Mouse (Mus musculus) embryonic facial prominence, embryonic 15.5 days (tissue): Measurements from ENCODE around the gene Tectb. TPM values are rescaled to one million over a fixed set of nuclear protein-coding genes. Genes with fewer than 3 reads are reported as not detected.

Experiments
- ATAC-seq: fragments of 200-750 bp; cut with Nextera tagmentation; 2 replicates; pipeline ENCODE4 v1.8.0; 2017; ENCODE audit warnings: low read depth, moderate TSS enrichment; ENCODE audit not compliant: insufficient number of reproducible peaks, low FRiP score, low TSS enrichment
- H3K27ac ChIP-seq: fragments of 300-500 bp; sonication (generic); replicated peaks from 2 replicates; pipeline ENCODE4 v1.5.1; 2015; ENCODE audit warnings: mild to moderate bottlenecking, inconsistent platforms
- H3K27me3 ChIP-seq: fragments of 300-500 bp; sonication (generic); 2 replicates; pipeline ENCODE4 v1.6.1; 2015; ENCODE audit warnings: inconsistent platforms
- H3K36me3 ChIP-seq: fragments of 300-500 bp; sonication (generic); 2 replicates; pipeline ENCODE4 v1.6.1; 2015; ENCODE audit warnings: mild to moderate bottlenecking, inconsistent platforms
- H3K4me1 ChIP-seq: fragments of 300-500 bp; sonication (generic); 2 replicates; pipeline ENCODE4 v1.6.1; 2015; ENCODE audit warnings: inconsistent platforms
- H3K4me2 ChIP-seq: fragments of 300-500 bp; sonication (generic); replicated peaks from 2 replicates; pipeline ENCODE4 v1.6.1; 2015; ENCODE audit warnings: mild to moderate bottlenecking, inconsistent platforms
- H3K4me3 ChIP-seq: fragments of 300-500 bp; sonication (generic); replicated peaks from 2 replicates; pipeline ENCODE4 v1.5.1; 2015; ENCODE audit warnings: mild to moderate bottlenecking, inconsistent platforms
- H3K9ac ChIP-seq: fragments of 300-500 bp; sonication (generic); 2 replicates; pipeline ENCODE4 v1.6.1; 2015; ENCODE audit warnings: inconsistent platforms
- H3K9me3 ChIP-seq: fragments of 300-500 bp; sonication (generic); replicated peaks from 2 replicates; pipeline ENCODE4 v1.6.1; 2016; ENCODE audit warnings: inconsistent platforms
- WGBS: fragments of 180-500 bp; shearing (Covaris S2); methylation state at CpG from one replicate; pipeline ENCODE4 v1.1.7; 2015; 5-methylcytosine and 5-hydroxymethylcytosine counted together
- polyA plus RNA-seq: library from polyadenylated mRNA; unstranded; fragments of >200 nt; fragmentation: Nextera tagmentation; extraction: Ambion mirVana; gene quantifications from 2 replicates; pipeline ENCODE4 v1.2.1, GENCODE M21; 2015

Tectb gene
- polyA plus RNA-seq = 0.36 TPM in 1 of 2 replicates, not detected in the other

- 57% methylated on average over 5 of the region's 5 CpGs for WGBS
- no peak within 1 kb of the TSS for H3K4me3 ChIP-seq
- H3K27me3 ChIP-seq = no peaks in the 10 kb centered on the region
- H3K36me3 ChIP-seq = no peaks in the 10 kb centered on the region
- H3K9me3 ChIP-seq = no peaks in the 10 kb centered on the region
- H3K9ac ChIP-seq = no peak within 1 kb of the TSS
- H3K4me1 ChIP-seq = no peaks in the 10 kb centered on the region
- no peak within 1 kb of the TSS for H3K4me2 ChIP-seq
- no peak within 1 kb of the TSS for H3K27ac ChIP-seq
- ATAC-seq = no peak
These were observed at the start of gene Tectb for GRCm38 (mm10) chr19:55180433-55180832. Tectb (plus strand) TSS chr19:55180733.

DNA sequence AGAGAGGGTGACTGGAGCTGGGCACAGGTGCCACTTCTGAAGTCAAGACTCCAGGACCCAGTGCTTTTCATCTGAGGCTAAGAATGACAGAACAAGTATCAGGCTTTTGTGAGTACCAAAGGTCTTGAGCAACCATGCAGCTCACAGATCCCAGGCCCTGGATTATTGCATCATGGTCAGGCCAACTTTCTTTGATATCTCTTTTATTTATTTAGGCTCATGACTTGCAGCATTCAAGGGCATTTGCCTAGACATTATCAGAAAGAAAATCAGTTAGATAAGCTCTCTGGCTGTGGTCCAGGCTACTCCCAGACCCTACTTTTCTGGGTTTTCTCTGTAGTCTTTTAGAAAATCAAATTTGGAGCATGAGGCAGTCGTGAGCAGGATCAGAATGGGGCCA lies 48.8 kb upstream of the Tectb start:
- no peaks in the 10 kb centered on the region for H3K27me3 ChIP-seq

GRCm38 (mm10) chr19:55132476-55132875 lies 48.1 kb upstream of the Tectb start:
- no peaks in the 10 kb centered on the region for H3K4me1 ChIP-seq
- no peak overlapping the region for H3K9ac ChIP-seq
- WGBS = 75% methylated on average over 3 of the region's 3 CpGs
- H3K27ac ChIP-seq = no peak overlapping the region
- no peak overlapping the region for H3K4me3 ChIP-seq
- no peak overlapping the region for H3K4me2 ChIP-seq
- ATAC-seq = no peak
- no peaks in the 10 kb centered on the region for H3K27me3 ChIP-seq
- H3K36me3 ChIP-seq = no peaks in the 10 kb centered on the region
- H3K9me3 ChIP-seq = no peaks in the 10 kb centered on the region

More for the DNA sequence above, 48.8 kb upstream of the Tectb start:
- no peak overlapping the region for H3K4me2 ChIP-seq
- no peaks in the 10 kb centered on the region for H3K9me3 ChIP-seq
- WGBS = 38% methylated on average over 1 of the region's 1 CpGs
- H3K27ac ChIP-seq = no peak overlapping the region
- no peaks in the 10 kb centered on the region for H3K36me3 ChIP-seq
- no peaks in the 10 kb centered on the region for H3K4me1 ChIP-seq
- H3K9ac ChIP-seq = no peak overlapping the region
- no peak overlapping the region for H3K4me3 ChIP-seq
- ATAC-seq = no peak

DNA sequence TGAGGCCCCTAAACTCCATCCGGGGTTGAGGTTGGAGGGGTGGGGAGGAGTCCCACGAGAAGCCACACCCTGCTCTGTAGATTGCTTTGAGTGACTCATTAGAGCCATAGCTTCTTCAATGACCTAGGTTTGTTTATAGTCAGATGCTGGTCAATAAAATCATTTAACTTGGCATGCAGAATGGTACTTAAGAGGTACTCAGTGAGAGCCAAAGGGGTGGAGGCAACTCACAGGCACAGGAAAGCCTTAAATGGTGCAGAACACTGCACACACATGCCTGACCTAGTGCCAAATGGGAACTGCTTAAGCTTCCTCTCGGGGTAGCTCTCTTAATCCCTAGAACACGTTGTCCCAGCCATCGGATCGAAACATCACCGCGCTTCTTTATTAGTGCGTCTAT lies 46.0 kb upstream of the Tectb start:
- 71% methylated on average over 9 of the region's 9 CpGs for WGBS
- no peaks in the 10 kb centered on the region for H3K4me1 ChIP-seq
- ATAC-seq = no peak

DNA sequence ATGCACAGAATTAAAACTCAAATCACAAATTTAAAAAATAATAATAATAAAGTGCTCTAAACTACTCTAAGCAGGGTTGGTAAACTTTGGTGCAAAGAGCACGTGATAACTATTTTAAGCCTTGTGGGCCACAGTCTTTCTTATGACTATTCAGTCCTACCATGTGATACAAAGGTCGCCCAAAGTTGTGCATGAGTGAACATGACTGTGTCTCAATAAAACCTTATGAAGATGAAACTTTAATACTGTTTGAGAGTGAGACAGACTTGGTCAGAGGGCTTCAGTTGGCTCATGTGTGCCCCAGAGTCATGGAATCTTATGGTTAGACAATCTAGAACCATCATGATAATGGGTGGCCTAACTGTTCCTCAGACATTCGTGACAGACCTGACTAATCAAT lies 44.6 kb upstream of the Tectb start:
- ATAC-seq = no peak
- Histone ChIP-seq H3K9ac (no peak overlapping the region), H3K4me2 (no peak overlapping the region), H3K27me3 (no peaks in the 10 kb centered on the region), H3K9me3 (no peaks in the 10 kb centered on the region), H3K4me1 (no peaks in the 10 kb centered on the region), H3K4me3 (no peak overlapping the region), H3K36me3 (no peaks in the 10 kb centered on the region), H3K27ac (no peak overlapping the region)
- 89% methylated on average over 3 of the region's 3 CpGs for WGBS

More for the DNA sequence above, 46.0 kb upstream of the Tectb start:
- H3K4me2 ChIP-seq = no peak overlapping the region
- H3K36me3 ChIP-seq = no peaks in the 10 kb centered on the region
- no peaks in the 10 kb centered on the region for H3K27me3 ChIP-seq
- H3K9ac ChIP-seq = no peak overlapping the region
- no peaks in the 10 kb centered on the region for H3K9me3 ChIP-seq
- no peak overlapping the region for H3K4me3 ChIP-seq
- H3K27ac ChIP-seq = no peak overlapping the region

GRCm38 (mm10) chr19:55136693-55137427 lies 43.7 kb upstream of the Tectb start:
- H3K27me3 ChIP-seq = no peaks in the 10 kb centered on the region
- no peak for ATAC-seq
- no peaks in the 10 kb centered on the region for H3K9me3 ChIP-seq
- no peak overlapping the region for H3K27ac ChIP-seq
- H3K4me3 ChIP-seq = no peak overlapping the region
- WGBS = 58% methylated on average over 4 of the region's 4 CpGs
- H3K4me1 ChIP-seq = no peaks in the 10 kb centered on the region
- no peaks in the 10 kb centered on the region for H3K36me3 ChIP-seq
- no peak overlapping the region for H3K9ac ChIP-seq
- no peak overlapping the region for H3K4me2 ChIP-seq

DNA sequence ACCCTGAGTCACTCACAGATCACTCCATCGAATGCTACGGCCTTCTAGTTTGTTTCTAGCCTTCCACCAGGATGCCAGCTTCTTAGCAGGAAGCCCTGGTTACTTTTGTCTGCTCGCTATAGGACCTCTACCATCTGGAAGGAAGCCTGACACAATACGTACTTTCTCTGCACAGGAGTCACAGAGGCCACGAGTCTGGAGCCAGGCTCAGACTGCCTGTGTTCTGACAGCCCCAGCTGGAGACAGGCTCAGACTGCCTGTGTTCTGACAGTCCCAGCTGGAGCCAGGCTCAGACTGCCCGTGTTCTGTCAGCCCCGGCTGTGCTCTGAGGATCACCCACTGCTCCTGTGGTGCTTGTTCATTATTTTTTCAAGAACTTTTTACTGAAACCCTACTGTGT lies 42.6 kb upstream of the Tectb start:
- no peak for ATAC-seq
- H3K36me3 ChIP-seq = no peaks in the 10 kb centered on the region
- no peaks in the 10 kb centered on the region for H3K27me3 ChIP-seq
- no peak overlapping the region for H3K9ac ChIP-seq
- H3K4me3 ChIP-seq = no peak overlapping the region
- 0 out of 2 replicates have a peak, but pooled peaks cover 3% of the 10 kb centered on the region for H3K4me1 ChIP-seq
- no peak overlapping the region for H3K4me2 ChIP-seq
- 47% methylated on average over 7 of the region's 7 CpGs for WGBS
- H3K27ac ChIP-seq = no peak overlapping the region
- no peaks in the 10 kb centered on the region for H3K9me3 ChIP-seq

DNA sequence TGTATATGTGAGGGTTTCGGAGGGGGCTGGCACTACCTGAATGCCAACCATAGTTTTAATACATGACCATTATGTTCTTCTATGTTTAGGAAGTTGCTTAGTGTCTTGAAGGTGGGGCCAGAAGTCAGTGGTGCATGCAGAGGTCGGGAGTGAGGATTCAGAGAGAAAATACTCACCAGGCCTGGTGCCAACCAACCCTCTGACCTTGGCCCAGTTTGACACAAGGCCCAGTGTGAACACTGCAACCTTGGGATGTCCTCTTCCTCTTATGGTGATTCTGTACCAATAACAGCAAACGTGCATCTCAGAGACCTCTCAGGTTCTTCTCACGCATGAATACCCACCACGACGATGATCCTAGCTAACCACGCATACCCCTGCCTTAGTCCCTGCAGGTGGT lies 42.0 kb upstream of the Tectb start:
- WGBS = 85% methylated on average over 7 of the region's 7 CpGs
- H3K4me3 ChIP-seq = no peak overlapping the region

GRCm38 (mm10) chr19:55139301-55139700 lies 41.2 kb upstream of the Tectb start:
- WGBS = 56% methylated on average over 7 of the region's 7 CpGs

More for the DNA sequence above, 42.0 kb upstream of the Tectb start:
- Histone ChIP-seq H3K36me3 (no peaks in the 10 kb centered on the region), H3K9me3 (no peaks in the 10 kb centered on the region), H3K27me3 (no peaks in the 10 kb centered on the region), H3K4me1 (peaks cover 4% of the 10 kb centered on the region; the same call in 1 of the 2 replicates), H3K27ac (no peak overlapping the region), H3K4me2 (no peak overlapping the region), H3K9ac (no peak overlapping the region)
- ATAC-seq = no peak

DNA sequence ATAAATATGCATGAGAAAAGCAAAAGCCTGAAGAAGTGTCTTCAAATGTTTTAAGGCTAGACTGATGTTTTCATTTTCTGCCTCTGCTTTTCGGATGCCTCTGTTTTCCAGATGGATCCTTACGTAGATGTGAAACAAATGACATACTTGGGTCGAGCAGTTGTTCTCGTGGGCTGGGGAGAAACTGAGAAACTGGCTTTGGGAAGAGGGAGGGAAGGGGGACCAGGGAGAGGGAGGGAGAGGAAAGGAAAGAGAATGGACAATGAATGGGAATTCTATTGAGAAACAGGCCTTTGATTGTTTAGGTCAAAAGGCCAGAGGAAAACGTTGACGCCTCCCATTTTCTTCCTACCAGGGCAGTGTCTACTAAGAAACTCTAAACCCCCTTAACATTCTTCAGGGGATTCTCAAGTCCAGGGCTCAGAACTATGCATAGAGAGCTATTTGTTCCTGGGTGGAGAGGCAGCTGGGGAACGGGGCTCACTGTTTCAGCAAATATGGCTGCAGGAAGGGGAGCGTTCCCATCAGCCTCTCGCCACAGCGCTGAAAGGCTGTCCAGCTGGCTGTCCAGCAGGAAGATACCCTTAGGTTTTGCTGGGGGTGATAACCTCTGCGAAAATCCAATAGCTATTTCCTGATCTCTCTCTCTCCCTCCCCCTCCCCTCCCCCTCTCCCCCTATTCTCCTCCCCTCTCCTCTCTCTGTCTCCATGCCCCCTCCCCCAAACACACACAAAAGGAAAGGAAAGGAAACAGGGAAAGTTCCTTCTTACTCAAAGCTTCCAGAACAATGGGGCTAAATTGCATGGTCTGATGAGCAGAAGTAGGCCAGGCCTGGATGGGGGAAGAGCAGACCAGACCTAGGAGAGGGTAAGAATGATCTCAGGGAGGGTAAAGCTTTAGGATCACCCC lies 36.9 kb upstream of the Tectb start:
- no peaks in the 10 kb centered on the region for H3K9me3 ChIP-seq
- H3K27me3 ChIP-seq = no peaks in the 10 kb centered on the region
- 17% methylated on average over 11 of the region's 11 CpGs for WGBS
- H3K9ac ChIP-seq = no peak overlapping the region
- ATAC-seq = peak; percentile 66; the same call in 1 of the 2 replicates
- H3K4me2 ChIP-seq = no peak overlapping the region
- H3K36me3 ChIP-seq = no peaks in the 10 kb centered on the region
- H3K27ac ChIP-seq = peak overlapping the region; percentile 58
- peaks cover 14% of the 10 kb centered on the region for H3K4me1 ChIP-seq
- H3K4me3 ChIP-seq = no peak overlapping the region

More at GRCm38 (mm10) chr19:55139301-55139700, 41.2 kb upstream of the Tectb start:
- ATAC-seq = no peak
- H3K27ac ChIP-seq = no peak overlapping the region
- H3K4me2 ChIP-seq = no peak overlapping the region
- H3K9ac ChIP-seq = no peak overlapping the region
- H3K4me3 ChIP-seq = no peak overlapping the region
- H3K27me3 ChIP-seq = no peaks in the 10 kb centered on the region
- H3K36me3 ChIP-seq = no peaks in the 10 kb centered on the region
- peaks cover 8% of the 10 kb centered on the region; the same call in 1 of the 2 replicates for H3K4me1 ChIP-seq
- no peaks in the 10 kb centered on the region for H3K9me3 ChIP-seq

DNA sequence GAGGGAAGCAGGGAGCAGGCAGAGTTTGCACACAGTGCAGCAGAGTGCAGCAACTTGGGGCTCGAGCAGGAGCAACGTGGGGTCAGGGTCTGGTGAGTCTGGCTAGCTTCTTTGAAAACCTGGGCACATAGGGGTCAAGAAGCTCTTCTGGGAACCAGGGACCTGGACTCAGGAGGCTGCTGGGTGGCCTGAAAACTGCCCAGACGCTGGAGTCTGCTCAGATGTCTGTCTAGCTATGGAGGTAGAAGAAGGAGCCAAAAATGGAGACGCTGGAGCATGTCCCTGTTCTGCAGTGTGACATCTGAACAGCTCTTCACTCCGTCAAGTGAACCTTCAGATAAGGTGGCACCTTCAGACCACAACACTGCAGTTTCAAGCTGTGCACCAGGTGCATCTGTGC lies 35.8 kb upstream of the Tectb start:
- Histone ChIP-seq H3K4me3 (no peak overlapping the region), H3K4me2 (no peak overlapping the region), H3K9me3 (no peaks in the 10 kb centered on the region), H3K4me1 (peaks cover 21% of the 10 kb centered on the region), H3K27ac (peak overlapping the region; percentile 24; the same call in 1 of the 2 replicates), H3K27me3 (no peaks in the 10 kb centered on the region), H3K9ac (no peak overlapping the region), H3K36me3 (no peaks in the 10 kb centered on the region)
- WGBS = 57% methylated on average over 5 of the region's 5 CpGs
- ATAC-seq = no peak
